Mouse (Mus musculus) c-Kit-positive CD71-positive TER-119-negative erythroid progenitor cells, embryonic 14.5 days (primary cell): Measurements from ENCODE around the gene Brix1.
"Not testable (repeated sequence)": the region's sequence is repeated elsewhere in the genome, so short reads cannot be mapped to it uniquely, and the experiment has no call there.

Experiments
- DNase-seq: peaks from one replicate; pipeline ENCODE4 v3.0.0-alpha.2; 2013; ENCODE audit warnings: low read depth

The Brix1 gene

GRCm38 (mm10) chr15:10485484-10486364 lies at the start of gene Brix1, which contains the start of gene Rad1:
Gene Brix1, minus strand, starts transcription at chr15:10485947.
Gene Rad1, plus strand, starts transcription at chr15:10486018.
- peak; percentile 91 for DNase-seq

GRCm38 (mm10) chr15:10534591-10534990 lies 48.8 kb upstream of the Brix1 start:
- no peak for DNase-seq

DNA sequence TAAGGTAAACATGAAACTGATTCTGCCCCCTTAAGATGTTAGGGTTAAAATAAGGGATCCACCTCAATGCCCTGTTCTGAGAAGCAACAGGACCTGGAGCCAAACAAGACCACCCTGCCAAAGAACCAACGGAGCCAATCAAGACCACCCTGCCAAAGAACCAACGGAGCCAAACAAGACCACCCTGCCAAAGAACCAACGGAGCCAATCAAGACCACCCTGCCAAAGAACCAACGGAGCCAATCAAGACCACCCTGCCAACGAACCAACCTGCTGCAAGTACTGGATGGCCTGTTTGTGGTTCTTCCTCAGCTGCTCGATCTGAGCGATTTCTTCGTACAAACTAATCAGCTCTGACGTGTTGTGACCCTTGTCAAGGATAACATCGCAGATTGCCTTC lies 47.6 kb upstream of the Brix1 start:
- not testable (repeated sequence) for DNase-seq

DNA sequence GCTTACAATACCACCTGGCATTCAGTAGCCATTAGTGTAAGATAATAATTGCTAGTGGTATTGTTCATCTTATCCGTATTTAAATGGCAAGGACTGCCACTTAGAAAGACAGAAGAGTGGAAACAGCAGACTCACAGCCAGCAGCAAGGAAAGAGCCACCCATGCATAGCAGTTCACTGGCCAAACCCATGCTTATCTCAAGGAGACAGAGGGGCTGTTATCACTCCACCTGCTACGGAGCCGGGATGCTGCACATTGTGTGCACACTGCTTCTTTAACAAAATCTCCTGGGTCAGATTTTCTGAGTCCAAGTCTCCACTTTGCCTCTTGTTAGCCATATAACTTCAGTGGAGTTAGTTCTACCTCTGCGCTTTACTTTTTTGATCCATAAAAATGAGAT lies 45.6 kb upstream of the Brix1 start:
- DNase-seq = peak; percentile 46

DNA sequence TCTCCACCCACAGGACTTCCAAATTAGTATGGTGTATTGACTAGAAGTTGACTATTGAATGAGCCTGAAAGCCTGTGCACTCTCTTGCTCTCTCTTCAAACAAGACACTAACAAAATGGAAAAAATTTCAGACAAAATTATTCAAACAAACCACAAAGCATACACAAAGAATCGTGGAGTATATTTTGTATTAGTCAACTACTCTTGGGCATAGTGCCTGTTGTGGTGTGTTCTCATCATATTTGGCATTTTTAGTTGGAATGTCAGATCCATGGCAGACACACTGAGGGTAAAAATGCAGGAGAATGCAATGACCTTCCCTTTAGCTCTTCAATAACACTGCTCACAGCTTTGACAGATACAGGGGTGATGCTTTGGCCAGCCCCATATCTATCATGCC lies 40.1 kb upstream of the Brix1 start:
- DNase-seq = no peak

DNA sequence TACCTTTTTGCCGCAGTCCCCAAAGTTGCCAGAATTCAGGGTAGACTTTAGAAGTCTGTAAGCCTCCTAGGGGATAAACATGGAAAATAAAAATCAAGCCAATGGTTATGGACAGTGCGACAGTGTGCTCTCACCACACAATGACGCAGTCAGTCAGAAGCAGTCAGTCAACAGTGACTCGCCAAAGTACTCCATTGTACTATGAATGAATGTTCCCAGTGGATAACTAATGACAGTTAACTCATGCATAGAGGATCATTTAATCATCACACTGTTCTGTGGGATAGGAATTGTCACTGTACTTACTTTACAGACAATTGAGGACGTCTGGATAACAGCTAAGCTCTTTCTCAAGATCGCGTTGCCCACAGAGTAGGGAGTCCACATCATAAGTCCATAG lies 29.4 kb upstream of the Brix1 start:
- no peak for DNase-seq

GRCm38 (mm10) chr15:10506099-10506498 lies 20.4 kb upstream of the Brix1 start:
- no peak for DNase-seq

DNA sequence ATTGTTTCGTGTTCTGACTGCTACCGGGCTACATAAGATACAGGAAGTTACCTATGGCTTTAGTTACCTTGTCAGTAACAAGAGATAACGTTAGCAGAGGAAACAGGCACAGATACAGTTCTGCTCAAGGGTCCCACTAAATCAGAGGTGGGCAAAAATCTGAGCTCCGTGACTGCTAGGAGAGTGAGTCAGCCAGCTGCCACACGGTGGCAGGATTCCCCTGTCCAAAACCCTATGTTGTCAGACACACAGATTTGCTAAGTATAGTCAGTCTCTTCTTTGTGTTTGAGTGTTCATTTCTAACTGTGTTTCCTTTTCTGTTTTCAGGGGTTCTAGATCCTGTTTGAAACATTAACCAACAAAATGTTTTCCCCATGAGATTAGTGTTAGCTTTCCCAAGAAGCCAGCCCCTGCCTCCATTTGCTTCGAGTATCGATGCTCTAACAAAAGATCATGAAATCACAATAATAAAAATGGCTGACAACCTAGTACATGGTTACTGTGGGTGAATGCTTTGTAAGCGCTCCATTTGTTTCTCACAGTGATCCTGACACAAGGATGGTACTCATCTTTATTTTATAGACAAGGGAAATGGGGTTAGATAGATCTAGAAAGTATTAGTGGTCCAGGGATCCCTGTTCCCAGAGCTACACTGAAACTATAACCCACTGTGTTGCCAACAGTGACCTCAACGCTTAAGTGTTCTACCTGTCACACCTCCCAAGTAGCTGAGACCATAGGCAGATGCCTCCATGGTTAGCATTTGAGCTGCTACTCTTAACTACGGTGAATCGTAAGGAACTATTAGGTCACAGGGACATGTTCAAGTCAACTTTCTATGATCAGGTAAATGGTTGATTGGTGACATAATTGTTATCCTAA lies 15.3 kb upstream of the Brix1 start:
- DNase-seq = no peak

GRCm38 (mm10) chr15:10500035-10500434 lies 14.3 kb upstream of the Brix1 start:
- DNase-seq = no peak

DNA sequence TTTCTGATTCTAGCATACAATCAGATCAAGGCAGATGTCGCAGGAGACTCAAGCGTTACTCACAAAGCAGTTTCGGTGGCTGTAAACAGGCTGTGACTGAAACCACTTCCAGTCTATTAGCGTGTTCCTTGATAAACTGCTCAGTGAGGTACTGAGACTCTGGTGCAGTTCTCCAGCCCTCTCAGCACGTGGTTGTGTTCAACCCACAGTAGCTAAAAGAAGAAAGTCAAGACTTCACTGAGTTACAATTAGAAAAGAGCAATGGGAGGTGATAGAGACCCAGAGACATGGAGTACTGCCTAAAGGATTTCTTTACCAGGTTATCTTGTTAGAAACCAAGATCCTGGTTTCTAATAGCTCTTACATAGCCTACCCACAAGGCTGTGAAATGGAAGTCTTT lies 13.8 kb upstream of the Brix1 start:
- no peak for DNase-seq

DNA sequence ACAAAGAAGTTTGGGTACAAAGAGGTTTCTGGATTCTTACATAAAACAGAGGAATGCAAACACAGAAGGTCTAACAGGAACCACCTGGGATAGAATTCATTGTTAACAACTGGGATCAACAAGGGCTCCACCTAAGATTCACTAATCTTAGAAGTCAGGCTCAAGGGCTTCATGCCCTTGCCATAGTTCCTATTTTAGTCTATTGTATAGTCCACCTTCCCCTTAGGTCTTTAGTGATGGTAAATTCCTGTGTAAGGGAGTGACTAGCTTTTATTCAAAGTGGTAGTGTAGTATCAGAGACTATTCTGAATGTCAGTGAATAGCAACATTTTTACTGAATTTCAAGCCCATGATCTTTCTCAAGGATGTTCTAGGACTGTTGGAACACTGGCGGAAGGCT lies 10.9 kb upstream of the Brix1 start:
- not testable (repeated sequence) for DNase-seq

- no peak for DNase-seq
These were observed 10.2 kb upstream of the Brix1 start for GRCm38 (mm10) chr15:10495944-10496343.

- DNase-seq = no peak
These were observed 4.4 kb upstream of the Brix1 start for GRCm38 (mm10) chr15:10490101-10490500.

DNA sequence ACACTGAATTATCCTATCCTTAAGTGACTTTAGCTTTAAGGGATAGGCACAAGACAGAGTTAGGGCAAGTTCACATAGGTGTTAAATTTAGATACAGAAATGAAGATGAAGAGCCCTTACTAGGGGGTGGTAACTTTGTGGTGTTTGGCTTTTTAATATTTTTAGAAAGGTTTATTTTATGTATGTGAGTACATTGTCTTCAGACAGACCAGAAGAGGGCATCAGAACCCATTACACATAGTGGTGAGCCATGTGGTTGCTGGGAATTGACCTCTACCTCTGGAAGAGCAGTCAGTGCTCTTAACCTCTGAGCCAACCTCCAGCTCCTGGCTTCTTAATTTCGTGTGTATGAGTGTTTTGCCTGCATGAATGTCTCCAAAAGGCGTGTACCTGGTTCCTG lies 1.5 kb upstream of the Brix1 start:
- no peak for DNase-seq

- DNase-seq = no peak
These were observed 655 bp upstream of the Brix1 start for GRCm38 (mm10) chr15:10486365-10486839.

- DNase-seq = no peak
These were observed 14.8 kb downstream of the Brix1 start for GRCm38 (mm10) chr15:10470941-10471340.

DNA sequence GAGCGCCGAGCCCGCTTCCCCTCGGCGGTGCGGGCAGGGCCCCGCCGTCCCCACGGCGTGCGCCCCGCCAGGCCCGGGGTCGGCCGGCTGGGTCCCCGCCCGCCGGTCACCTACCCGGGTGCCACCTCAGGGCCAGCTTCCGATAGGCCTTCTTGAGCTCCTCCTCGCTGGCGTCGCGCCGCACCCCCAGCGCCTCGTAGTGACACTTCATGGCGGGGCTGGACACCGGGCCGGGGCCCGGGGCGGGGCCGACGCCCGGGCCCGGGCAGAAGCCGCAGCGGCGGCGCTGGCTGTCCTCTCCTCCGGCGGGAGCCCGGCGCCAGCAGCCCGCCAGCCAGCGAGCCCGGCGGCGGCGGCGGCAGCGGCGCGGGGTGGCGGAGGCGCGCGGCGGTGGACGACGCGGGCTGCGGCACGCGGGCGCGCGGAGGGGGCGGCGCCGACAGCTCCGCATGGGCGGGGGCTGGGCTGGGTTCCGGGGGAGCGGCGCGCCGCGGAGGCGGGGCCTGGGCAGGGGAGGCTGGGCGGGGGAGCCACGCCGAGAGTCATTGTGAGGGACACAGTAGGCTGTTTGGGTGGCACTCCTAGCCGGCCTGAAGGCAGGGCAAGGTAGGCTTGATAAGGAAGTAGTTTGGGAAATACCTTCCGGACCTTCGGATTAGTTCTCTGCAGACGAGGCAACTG lies 15.5 kb downstream of the Brix1 start, which contains the start of gene Dnajc21:
Gene Dnajc21, minus strand, starts transcription at position 366 of the 681 bp plus-strand sequence.
- DNase-seq = peak; percentile 61

GRCm38 (mm10) chr15:10469641-10470150 lies 16.1 kb downstream of the Brix1 start:
- DNase-seq = no peak

DNA sequence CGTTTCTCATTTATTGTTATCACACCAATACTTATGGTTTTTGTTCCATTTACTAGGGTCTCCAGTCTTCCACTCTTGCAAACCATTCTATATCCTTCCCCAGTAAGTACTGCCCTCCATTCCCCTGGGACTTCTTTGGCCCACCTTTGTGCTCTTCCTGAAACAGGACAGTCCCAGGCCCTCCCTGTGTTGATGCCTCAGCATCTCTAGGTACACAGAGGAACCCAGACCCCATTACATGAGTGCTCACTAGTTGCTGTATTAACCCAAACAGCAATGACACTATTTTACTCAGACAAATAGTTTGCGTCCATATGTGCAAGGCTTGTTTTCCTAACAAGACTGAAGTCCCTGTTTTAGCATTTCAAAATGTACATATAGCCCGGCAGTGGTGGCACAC lies 17.0 kb downstream of the Brix1 start:
- DNase-seq = no peak

- DNase-seq = no peak
These were observed 21.1 kb downstream of the Brix1 start for GRCm38 (mm10) chr15:10464678-10465077.

- DNase-seq = no peak
These were observed 22.2 kb downstream of the Brix1 start for GRCm38 (mm10) chr15:10463555-10463954.

DNA sequence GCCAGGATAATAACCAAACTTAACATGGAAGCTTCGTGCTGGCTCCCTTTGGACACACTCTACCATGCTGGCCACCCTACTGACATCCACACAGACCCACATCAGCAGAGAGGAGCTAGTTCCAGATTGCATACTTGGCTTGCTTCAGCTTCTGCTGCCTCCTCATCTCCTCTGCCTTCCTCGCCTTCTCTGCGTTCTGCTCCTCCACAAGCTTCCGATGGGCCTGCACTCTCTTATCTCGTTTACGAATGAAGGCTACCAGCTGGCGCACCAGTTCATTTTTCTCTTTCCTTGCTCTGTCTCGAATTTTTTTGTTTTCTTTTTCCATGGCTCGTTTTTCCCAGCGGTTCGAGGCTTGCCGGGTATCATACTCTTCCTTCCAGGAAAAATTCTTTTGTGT lies 24.8 kb downstream of the Brix1 start:
- DNase-seq = no peak
